Mouse (Mus musculus) spleen, postnatal 36 days (tissue): ENCODE measurements at regions not wholly inside any gene's neighbourhood (a gene's known extent, or its start where the extent isn't known, plus 50 kb on each side); places are given as distances from the start of the nearest gene placed in this dataset.

Experiments used
- DNase-seq, 2 experiments: peaks; one replicate each; pipeline ENCODE4 v3.0.0; 2022; ENCODE audit warnings: low spot score in 2 of 2, mixed read lengths in 1 of 2

GRCm38 (mm10) chr19:22047657-22048056 is 91.2 kb upstream of the Trpm3 start:
- no peak for DNase-seq

GRCm38 (mm10) chr19:22066302-22066701 is 72.5 kb upstream of the Trpm3 start:
- DNase-seq: no peak

GRCm38 (mm10) chr19:22070246-22071030 is 68.4 kb upstream of the Trpm3 start:
- no peak for DNase-seq

- no peak for DNase-seq
Observed at GRCm38 (mm10) chr19:22071701-22072100, 67.1 kb upstream of the Trpm3 start.

- no peak for DNase-seq
Observed at GRCm38 (mm10) chr19:22074042-22074441, 64.8 kb upstream of the Trpm3 start.

- no peak for DNase-seq
Observed at GRCm38 (mm10) chr19:22081448-22081847, 57.4 kb upstream of the Trpm3 start.
